Mouse (Mus musculus): ENCODE measurements around the gene Pglyrp1.

GRCm38 (mm10) chr7:18878691-18879090, 7.6 kb downstream of the Pglyrp1 start:
- no peak for TF ChIP-seq CTCF (IDR thresholded peaks at IDR 0.05; ENCODE audit: insufficient read depth, low read depth, low read length)
- TF ChIP-seq POLR2A (IDR thresholded peaks at IDR 0.05; ENCODE audit: insufficient read depth, low read depth, low read length) = no peak

All from olfactory bulb, adult 2 months (tissue).